ENCODE assay signal across 25 mouse cellular contexts in the genomic region with DNA sequence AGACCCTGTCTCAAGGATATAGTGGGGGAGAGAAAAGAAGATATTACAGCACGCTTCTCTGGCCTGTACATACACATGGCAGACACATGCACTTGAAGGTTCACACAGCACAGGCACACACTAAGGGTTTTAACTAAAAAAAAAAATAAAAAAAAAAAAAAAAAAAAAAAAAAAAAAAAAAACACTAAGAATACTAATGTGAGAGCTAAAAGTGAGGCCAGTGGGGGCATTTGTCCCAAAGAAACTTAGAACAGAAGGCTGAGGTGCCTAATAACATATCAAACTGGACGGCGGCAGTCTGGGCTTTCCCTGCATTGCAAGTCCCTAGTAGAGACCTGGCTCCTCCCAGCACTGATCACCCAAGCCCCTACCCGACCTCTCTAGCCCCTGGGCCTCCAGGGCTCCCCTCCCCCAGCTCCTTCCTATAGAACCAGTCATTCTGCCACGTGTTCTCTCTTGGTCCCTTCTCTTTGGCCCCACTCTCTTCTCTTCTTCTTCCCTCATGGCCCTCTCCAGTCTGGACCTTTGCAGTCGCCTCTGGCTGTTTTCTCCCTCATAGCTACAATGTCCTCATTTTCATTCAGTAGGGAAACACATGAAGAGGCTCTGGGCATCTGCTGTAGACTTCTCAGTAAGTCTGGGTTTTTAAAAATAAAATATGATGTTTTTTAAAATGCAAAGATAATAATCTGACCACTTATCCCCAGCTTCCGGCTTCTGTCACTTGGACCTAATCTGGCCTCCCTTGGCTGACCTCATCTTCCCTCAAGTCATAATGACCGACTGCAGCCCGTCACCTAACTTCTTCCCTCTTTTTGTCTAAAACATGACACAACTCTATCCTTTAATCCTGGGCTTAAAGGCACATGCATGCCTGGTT. TPM values are rescaled to one million over a fixed set of nuclear protein-coding genes. Genes with fewer than 3 reads are reported as not detected.
DNase-seq lines count a peak whose midpoint lies in the region; ATAC-seq lines count a peak whose summit lies in the region.
"Had no signal": no experiment of that assay in that cellular context is flagged by ENCODE, and none has a peak within 500 bp of the region (broad histone marks: within the 10 kb centered on the region; RNA-seq: fewer than 3 reads in every experiment).

No protein-coding gene starts in this region.

- H3K27ac ChIP-seq in macrophage: peak overlapping the region; percentile 66
- H3K27ac ChIP-seq: embryonic facial prominence, embryonic 12.5 days; limb, embryonic 12.5 days had no signal

- H3K79me2 ChIP-seq in macrophage (ENCODE audit: inconsistent target): no peaks in the 10 kb centered on the region

- 65% methylated on average over 9 of the region's 9 CpGs for WGBS in macrophage (ENCODE audit: missing documents)

- no peak overlapping the region for H3K4me3 ChIP-seq in macrophage (ENCODE audit: inconsistent target)
- H3K4me3 ChIP-seq: embryonic facial prominence, embryonic 12.5 days; erythroblast, embryonic 14.5 days; limb, embryonic 12.5 days had no signal

- H3K36me3 ChIP-seq in macrophage (ENCODE audit: inconsistent target): no peaks in the 10 kb centered on the region
- H3K36me3 ChIP-seq: embryonic facial prominence, embryonic 12.5 days; limb, embryonic 12.5 days had no signal

- DNase-seq in CD4-positive, CD25-positive, alpha-beta regulatory T cell, adult 2 months (ENCODE audit: low read depth, low spot score): peak; percentile 24
- DNase-seq in retina, embryonic 14.5 days (ENCODE audit: low spot score): peak; percentile 24
- DNase-seq in retina, postnatal 1 day: no peak
- DNase-seq in embryo, embryonic 9.5 days (ENCODE audit: extremely low spot score): peak; percentile 35
- DNase-seq in frontal cortex, postnatal 10 days (ENCODE audit: low spot score in 2 of 2): no peak
- DNase-seq in spleen, adult 18-20 months: no peak
- DNase-seq: adrenal gland, postnatal 10 days; cerebellum, adult 11 months; cerebellum, postnatal 10 days; gastrocnemius, postnatal 36 days; kidney, adult 9 months; kidney, postnatal 4 days; lung, postnatal 14 days had no signal

- ATAC-seq in CD4-positive, CD25-positive, alpha-beta regulatory T cell, adult 4 months: no peak
- ATAC-seq: forebrain, embryonic 14.5 days had no signal

RNA-seq across cellular contexts. Expression of a gene that starts 8.0 kb away (rescaled TPM):
- polyA plus RNA-seq in CD4-positive, CD25-positive, alpha-beta regulatory T cell, adult 4 months (2017; shearing (Covaris generic)): 100 to 1,000 TPM; 101 to 103 TPM
- 1 to 10 TPM in 7 of 26 experiments, under 1 TPM in 16, not detected in 3; 0.20 to 2.5 (median 0.54) TPM for total RNA-seq in macrophage (2018; cell fraction: chromatin; rRNA removed)
- 1 to 10 TPM; 1.5 to 4.6 (median 2.6) TPM for total RNA-seq in macrophage (2018; cell fraction: cytosol; rRNA removed)
- 1 to 10 TPM in 25 of 26 experiments, under 1 TPM in 1; 0.92 to 7.9 (median 3.8) TPM for total RNA-seq in macrophage (2018; cell fraction: nucleus; rRNA removed)
- polyA plus RNA-seq in macrophage (2018): 1.3 to 3.8 TPM (median 1.5 TPM) in 3 replicates
- polyA plus RNA-seq: embryonic facial prominence, embryonic 12.5 days; forebrain, embryonic 14.5 days; limb, embryonic 12.5 days had no signal

RNA-seq across cellular contexts. Expression of a gene that starts 23.6 kb away (rescaled TPM):
- polyA plus RNA-seq in CD4-positive, CD25-positive, alpha-beta regulatory T cell, adult 4 months (2017; shearing (Covaris generic)): 10 to 100 TPM in 1 of 2 experiments, 1 to 10 TPM in 1; 7.5 to 15.2 TPM
- not detected for total RNA-seq in macrophage (2018; cell fraction: chromatin; rRNA removed)
- not detected for total RNA-seq in macrophage (2018; cell fraction: cytosol; rRNA removed)
- total RNA-seq in macrophage (2018; cell fraction: nucleus; rRNA removed): not detected
- polyA plus RNA-seq in macrophage (2018): not detected in 3 replicates
- polyA plus RNA-seq: Patski had no signal

RNA-seq across cellular contexts. Expression of a gene that starts 50.2 kb away (rescaled TPM):
- 10 to 100 TPM; 39.7 to 51.9 TPM for polyA plus RNA-seq in CD4-positive, CD25-positive, alpha-beta regulatory T cell, adult 4 months (2017; shearing (Covaris generic))
- 100 to 1,000 TPM in 3 of 26 experiments, 10 to 100 TPM in 23; 29.8 to 112 (median 68.5) TPM for total RNA-seq in macrophage (2018; cell fraction: chromatin; rRNA removed)
- 10 to 100 TPM; 22.4 to 51.5 (median 39.4) TPM for total RNA-seq in macrophage (2018; cell fraction: cytosol; rRNA removed)
- 10 to 100 TPM; 39.2 to 86.4 (median 59.9) TPM for total RNA-seq in macrophage (2018; cell fraction: nucleus; rRNA removed)
- 36.2 to 55.7 TPM (median 41.4 TPM) in 3 replicates for polyA plus RNA-seq in macrophage (2018)

RNA-seq across cellular contexts. Expression of a gene that starts 54.5 kb away (rescaled TPM):
- 100 to 1,000 TPM; 274 to 321 TPM for polyA plus RNA-seq in CD4-positive, CD25-positive, alpha-beta regulatory T cell, adult 4 months (2017; shearing (Covaris generic))
- total RNA-seq in macrophage (2018; cell fraction: chromatin; rRNA removed): 10 to 100 TPM in 3 of 26 experiments, 1 to 10 TPM in 16, under 1 TPM in 7; 0.44 to 15.7 (median 2.0) TPM
- 10 to 100 TPM in 22 of 26 experiments, 1 to 10 TPM in 4; 3.2 to 38.6 (median 27.0) TPM for total RNA-seq in macrophage (2018; cell fraction: cytosol; rRNA removed)
- total RNA-seq in macrophage (2018; cell fraction: nucleus; rRNA removed): 10 to 100 TPM in 15 of 26 experiments, 1 to 10 TPM in 11; 1.6 to 32.5 (median 12.7) TPM
- 17.5 to 31.4 TPM (median 20.4 TPM) in 3 replicates for polyA plus RNA-seq in macrophage (2018)

RNA-seq across cellular contexts. Expression of a gene that starts 58.5 kb away (rescaled TPM):
- polyA plus RNA-seq in CD4-positive, CD25-positive, alpha-beta regulatory T cell, adult 4 months (2017; shearing (Covaris generic)): under 1 TPM in 1 of 2 experiments, not detected in 1; 0.81 TPM
- total RNA-seq in macrophage (2018; cell fraction: chromatin; rRNA removed): not detected
- not detected for total RNA-seq in macrophage (2018; cell fraction: cytosol; rRNA removed)
- not detected for total RNA-seq in macrophage (2018; cell fraction: nucleus; rRNA removed)
- not detected in 3 replicates for polyA plus RNA-seq in macrophage (2018)
- total RNA-seq: gastrocnemius, postnatal 36 days; layer of hippocampus, postnatal 10 days; monocyte, adult 5-6 weeks had no signal
- polyA plus RNA-seq: activated CD4-positive, CD25-positive, alpha-beta regulatory T cell, adult 4 months; embryonic facial prominence, embryonic 12.5 days; erythroblast, embryonic 14.5 days; forebrain, embryonic 14.5 days; limb, embryonic 12.5 days; neural tube, embryonic 11.5 days; Patski; stomach, embryonic 14.5 days had no signal

Comparison
In these comparisons a context has a peak if more than half of its experiments do, and no peak if none do; other contexts are left out.
1. DNase-seq: peak in CD4-positive, CD25-positive, alpha-beta regulatory T cell, adult 2 months (single experiment), retina, embryonic 14.5 days (single experiment) and embryo, embryonic 9.5 days (single experiment); none in retina, postnatal 1 day (single experiment), frontal cortex, postnatal 10 days (0 of 2) and spleen, adult 18-20 months (0 of 2).
2. RNA of a gene that starts 8.0 kb away (polyA plus RNA-seq): 101 to 103 TPM in CD4-positive, CD25-positive, alpha-beta regulatory T cell, adult 4 months; 1.3 to 3.8 TPM in macrophage; every median in the first group is over 10 times any median in the second.